Mouse (Mus musculus) neural tube, embryonic 12.5 days (tissue): ENCODE measurements around the gene Tuba8. TPM values are rescaled to one million over a fixed set of nuclear protein-coding genes. Genes with fewer than 3 reads are reported as not detected.
A peak's percentile ranks its signal among the peaks of the same experiment; 100 is the strongest.

ENCODE experiments used
- ATAC-seq: fragments of 200-750 bp; cut with Nextera tagmentation; 2 replicates; pipeline ENCODE4 v1.8.0; 2017; ENCODE audit warnings: low read depth, mild to moderate bottlenecking, moderate TSS enrichment, moderate library complexity; ENCODE audit not compliant: low FRiP score
- H3K27ac ChIP-seq: fragments of 300-500 bp; sonication (generic); 2 replicates; pipeline ENCODE4 v1.5.1; 2016
- H3K27me3 ChIP-seq: fragments of 300-500 bp; sonication (generic); replicated peaks from 2 replicates; pipeline ENCODE4 v1.6.1; 2016; ENCODE audit warnings: mild to moderate bottlenecking
- H3K36me3 ChIP-seq: fragments of 300-500 bp; sonication (generic); 2 replicates; pipeline ENCODE4 v1.6.1; 2016; ENCODE audit warnings: mild to moderate bottlenecking
- H3K4me1 ChIP-seq: fragments of 300-500 bp; sonication (generic); 2 replicates; pipeline ENCODE4 v1.6.1; 2016
- H3K4me2 ChIP-seq: fragments of 300-500 bp; sonication (generic); replicated peaks from 2 replicates; pipeline ENCODE4 v1.6.1; 2016; ENCODE audit warnings: mild to moderate bottlenecking
- H3K4me3 ChIP-seq: fragments of 300-500 bp; sonication (generic); 2 replicates; pipeline ENCODE4 v1.5.1; 2016
- H3K9ac ChIP-seq: fragments of 300-500 bp; sonication (generic); 2 replicates; pipeline ENCODE4 v1.6.1; 2016; ENCODE audit warnings: mild to moderate bottlenecking
- H3K9me3 ChIP-seq: fragments of 300-500 bp; sonication (generic); 2 replicates; pipeline ENCODE4 v1.6.1; 2016; ENCODE audit warnings: mild to moderate bottlenecking
- WGBS: fragments of 180-500 bp; shearing (Covaris S2); methylation state at CpG from one replicate; pipeline ENCODE4 v1.1.7; 2016; 5-methylcytosine and 5-hydroxymethylcytosine counted together
- polyA plus RNA-seq: library from polyadenylated mRNA; unstranded; fragments of >200 nt; fragmentation: Nextera tagmentation; extraction: Ambion mirVana; gene quantifications from 2 replicates; pipeline ENCODE4 v1.2.1, GENCODE M21; 2016

The Tuba8 gene
- polyA plus RNA-seq, 1 experiment from 2014 or later = 0.33 TPM

GRCm38 (mm10) chr6:121206481-121206880, 4.0 kb upstream of the Tuba8 start:
- Histone ChIP-seq H3K36me3 (no peaks in the 10 kb centered on the region), H3K27ac (no peak overlapping the region), H3K4me2 (no peak overlapping the region), H3K9ac (no peak overlapping the region), H3K4me3 (no peak overlapping the region), H3K4me1 (peaks cover 12% of the 10 kb centered on the region), H3K9me3 (no peaks in the 10 kb centered on the region), H3K27me3 (peaks cover 22% of the 10 kb centered on the region)
- no peak for ATAC-seq
- WGBS = 84% methylated on average over 5 of the region's 5 CpGs

GRCm38 (mm10) chr6:121209584-121209983, 912 bp upstream of the Tuba8 start:
- H3K27ac ChIP-seq = no peak overlapping the region
- H3K4me1 ChIP-seq = peaks cover 17% of the 10 kb centered on the region
- 90% methylated on average over 2 of the region's 2 CpGs for WGBS
- H3K9me3 ChIP-seq = no peaks in the 10 kb centered on the region
- H3K27me3 ChIP-seq = peaks cover 35% of the 10 kb centered on the region
- no peak overlapping the region for H3K4me2 ChIP-seq
- H3K9ac ChIP-seq = no peak overlapping the region
- ATAC-seq = no peak
- no peaks in the 10 kb centered on the region for H3K36me3 ChIP-seq
- no peak overlapping the region for H3K4me3 ChIP-seq

- peak; percentile 38; the same call in 1 of the 2 replicates for ATAC-seq
- no peak overlapping the region for H3K27ac ChIP-seq
Measured at GRCm38 (mm10) chr6:121210926-121211289, 412 bp downstream of the Tuba8 start.

GRCm38 (mm10) chr6:121211743-121212142, 1.2 kb downstream of the Tuba8 start:
- Histone ChIP-seq H3K9me3 (no peaks in the 10 kb centered on the region), H3K27ac (no peak overlapping the region), H3K36me3 (no peaks in the 10 kb centered on the region), H3K4me3 (no peak overlapping the region; the same call in 1 of the 2 replicates), H3K4me2 (peak overlapping the region; percentile 89), H3K27me3 (peaks cover 35% of the 10 kb centered on the region), H3K9ac (no peak overlapping the region), H3K4me1 (peaks cover 17% of the 10 kb centered on the region)
- WGBS = 7% methylated on average over 5 of the region's 5 CpGs
- ATAC-seq = no peak

More at GRCm38 (mm10) chr6:121210926-121211289, 412 bp downstream of the Tuba8 start:
- peak overlapping the region; percentile 89 for H3K4me2 ChIP-seq
- peak overlapping the region; percentile 53 for H3K9ac ChIP-seq
- no peaks in the 10 kb centered on the region for H3K36me3 ChIP-seq
- H3K4me1 ChIP-seq = peaks cover 17% of the 10 kb centered on the region
- 2% methylated on average over 12 of the region's 12 CpGs for WGBS
- peak overlapping the region; percentile 40 for H3K4me3 ChIP-seq
- no peaks in the 10 kb centered on the region for H3K9me3 ChIP-seq
- H3K27me3 ChIP-seq = peaks cover 35% of the 10 kb centered on the region

- H3K27me3 ChIP-seq = peaks cover 35% of the 10 kb centered on the region
- H3K9me3 ChIP-seq = no peaks in the 10 kb centered on the region
- H3K36me3 ChIP-seq = no peaks in the 10 kb centered on the region
- ATAC-seq = no peak
- H3K4me3 ChIP-seq = no peak overlapping the region
- no peak overlapping the region for H3K4me2 ChIP-seq
- H3K4me1 ChIP-seq = peaks cover 17% of the 10 kb centered on the region
- H3K27ac ChIP-seq = no peak overlapping the region
- H3K9ac ChIP-seq = no peak overlapping the region
- 91% methylated on average over 4 of the region's 4 CpGs for WGBS
Measured at GRCm38 (mm10) chr6:121212988-121213387, 2.5 kb downstream of the Tuba8 start.

GRCm38 (mm10) chr6:121214221-121214620, 3.7 kb downstream of the Tuba8 start:
- WGBS = 92% methylated on average over 5 of the region's 5 CpGs
- Histone ChIP-seq H3K4me1 (peaks cover 17% of the 10 kb centered on the region), H3K4me3 (no peak overlapping the region), H3K9ac (no peak overlapping the region), H3K4me2 (no peak overlapping the region), H3K27ac (no peak overlapping the region), H3K27me3 (peaks cover 33% of the 10 kb centered on the region), H3K9me3 (no peaks in the 10 kb centered on the region), H3K36me3 (no peaks in the 10 kb centered on the region)
- ATAC-seq = no peak

GRCm38 (mm10) chr6:121214667-121215330, 4.3 kb downstream of the Tuba8 start:
- 88% methylated on average over 8 of the region's 8 CpGs for WGBS
- Histone ChIP-seq H3K9me3 (no peaks in the 10 kb centered on the region), H3K4me2 (no peak overlapping the region), H3K9ac (no peak overlapping the region), H3K27ac (no peak overlapping the region), H3K36me3 (no peaks in the 10 kb centered on the region), H3K27me3 (peaks cover 29% of the 10 kb centered on the region), H3K4me1 (peaks cover 17% of the 10 kb centered on the region), H3K4me3 (no peak overlapping the region)
- no peak for ATAC-seq

- peaks cover 15% of the 10 kb centered on the region for H3K4me1 ChIP-seq
- H3K27me3 ChIP-seq = peaks cover 24% of the 10 kb centered on the region
- no peak overlapping the region for H3K27ac ChIP-seq
- no peak overlapping the region for H3K4me3 ChIP-seq
- 81% methylated on average over 5 of the region's 5 CpGs for WGBS
- H3K36me3 ChIP-seq = no peaks in the 10 kb centered on the region
- no peak for ATAC-seq
- no peak overlapping the region for H3K4me2 ChIP-seq
- no peak overlapping the region for H3K9ac ChIP-seq
- no peaks in the 10 kb centered on the region for H3K9me3 ChIP-seq
Measured at GRCm38 (mm10) chr6:121215336-121215735, 4.8 kb downstream of the Tuba8 start.

- Histone ChIP-seq H3K27ac (no peak overlapping the region), H3K4me1 (peaks cover 10% of the 10 kb centered on the region), H3K27me3 (peaks cover 18% of the 10 kb centered on the region), H3K9ac (no peak overlapping the region), H3K4me2 (no peak overlapping the region), H3K36me3 (no peaks in the 10 kb centered on the region), H3K4me3 (no peak overlapping the region), H3K9me3 (no peaks in the 10 kb centered on the region)
- WGBS = 86% methylated on average over 6 of the region's 6 CpGs
- no peak for ATAC-seq
Measured at GRCm38 (mm10) chr6:121215896-121216295, 5.4 kb downstream of the Tuba8 start.

- WGBS = 91% methylated on average over 5 of the region's 5 CpGs
- ATAC-seq = no peak
- no peaks in the 10 kb centered on the region for H3K36me3 ChIP-seq
Measured at GRCm38 (mm10) chr6:121216589-121217255, 6.2 kb downstream of the Tuba8 start.

GRCm38 (mm10) chr6:121218002-121218401, 7.5 kb downstream of the Tuba8 start:
- Histone ChIP-seq H3K27ac (no peak overlapping the region), H3K27me3 (no peaks in the 10 kb centered on the region; the same call in 1 of the 2 replicates), H3K9me3 (no peaks in the 10 kb centered on the region), H3K4me1 (no peaks in the 10 kb centered on the region), H3K4me2 (no peak overlapping the region), H3K4me3 (no peak overlapping the region), H3K36me3 (no peaks in the 10 kb centered on the region), H3K9ac (no peak overlapping the region)
- ATAC-seq = no peak
- 95% methylated on average over 7 of the region's 7 CpGs for WGBS

More at GRCm38 (mm10) chr6:121216589-121217255, 6.2 kb downstream of the Tuba8 start:
- H3K27me3 ChIP-seq = peaks cover 10% of the 10 kb centered on the region
- H3K4me3 ChIP-seq = no peak overlapping the region
- H3K27ac ChIP-seq = no peak overlapping the region
- no peak overlapping the region for H3K4me2 ChIP-seq
- H3K4me1 ChIP-seq = peaks cover 2% of the 10 kb centered on the region; the same call in 1 of the 2 replicates
- H3K9ac ChIP-seq = no peak overlapping the region
- no peaks in the 10 kb centered on the region for H3K9me3 ChIP-seq

- no peak overlapping the region for H3K4me2 ChIP-seq
- H3K9me3 ChIP-seq = no peaks in the 10 kb centered on the region
- no peaks in the 10 kb centered on the region for H3K4me1 ChIP-seq
- no peak overlapping the region for H3K27ac ChIP-seq
- H3K4me3 ChIP-seq = no peak overlapping the region
- no peak overlapping the region for H3K9ac ChIP-seq
- no peaks in the 10 kb centered on the region for H3K36me3 ChIP-seq
- ATAC-seq = no peak
- WGBS = 82% methylated on average over 4 of the region's 4 CpGs
- no peaks in the 10 kb centered on the region; the same call in 1 of the 2 replicates for H3K27me3 ChIP-seq
Measured at GRCm38 (mm10) chr6:121219406-121219805, 8.9 kb downstream of the Tuba8 start.
